Mouse (Mus musculus): ENCODE measurements around the gene Trub2. TPM values are rescaled to one million over a fixed set of nuclear protein-coding genes. Genes with fewer than 3 reads are reported as not detected.

The Trub2 gene
- polyA plus RNA-seq, 1 experiment from 2014 or later, result 43.1 TPM

GRCm38 (mm10) chr2:29735708-29736107 is 52.6 kb downstream of the Trub2 start:
- 92% methylated on average over 12 of the region's 12 CpGs for WGBS
- H3K4me3 ChIP-seq, result no peak overlapping the region
- DNase-seq (ENCODE audit: low spot score), result no peak
- H3K36me3 ChIP-seq, result peaks cover 91% of the 10 kb centered on the region
- no peak overlapping the region for H3K27ac ChIP-seq
- H3K9me3 ChIP-seq, result no peaks in the 10 kb centered on the region
- H3K27me3 ChIP-seq (ENCODE audit: insufficient read depth, poor library complexity, severe bottlenecking), result no peaks in the 10 kb centered on the region
- H3K4me1 ChIP-seq, result peaks cover 20% of the 10 kb centered on the region

DNA sequence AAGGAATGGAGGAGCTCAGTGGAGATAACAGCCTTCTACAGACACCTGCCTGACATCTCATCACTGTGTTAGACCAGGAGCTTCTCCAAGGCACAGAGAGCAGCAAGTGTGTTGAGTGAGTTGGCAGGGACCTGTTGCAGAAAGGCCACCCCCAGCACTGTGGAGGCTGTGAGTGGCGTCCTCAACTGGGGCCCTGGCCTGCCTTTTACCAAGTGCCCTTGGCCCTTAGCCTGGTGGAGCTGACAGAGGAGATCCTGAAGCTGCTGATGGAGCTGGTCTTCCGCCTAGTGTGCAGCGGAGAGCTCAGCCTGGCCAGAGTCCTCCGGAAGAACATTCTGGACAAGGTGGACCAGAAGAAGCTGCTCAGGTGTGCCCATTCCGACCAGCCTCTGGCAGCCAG is 55.0 kb downstream of the Trub2 start:
- no peak overlapping the region for H3K4me3 ChIP-seq
- no peak for DNase-seq (ENCODE audit: low spot score)
- no peaks in the 10 kb centered on the region for H3K9me3 ChIP-seq
- H3K27me3 ChIP-seq (ENCODE audit: insufficient read depth, poor library complexity, severe bottlenecking), result no peaks in the 10 kb centered on the region
- peaks cover 17% of the 10 kb centered on the region for H3K4me1 ChIP-seq
- peaks cover 93% of the 10 kb centered on the region for H3K36me3 ChIP-seq
- 91% methylated on average over 5 of the region's 5 CpGs for WGBS
- no peak overlapping the region for H3K27ac ChIP-seq

GRCm38 (mm10) chr2:29732559-29732958 is 55.7 kb downstream of the Trub2 start:
- WGBS, result 80% methylated on average over 10 of the region's 10 CpGs
- H3K9me3 ChIP-seq, result no peaks in the 10 kb centered on the region
- no peak overlapping the region for H3K4me3 ChIP-seq
- peaks cover 9% of the 10 kb centered on the region for H3K4me1 ChIP-seq
- peaks cover 93% of the 10 kb centered on the region for H3K36me3 ChIP-seq
- no peaks in the 10 kb centered on the region for H3K27me3 ChIP-seq (ENCODE audit: insufficient read depth, poor library complexity, severe bottlenecking)
- no peak for DNase-seq (ENCODE audit: low spot score)
- H3K27ac ChIP-seq, result no peak overlapping the region

DNA sequence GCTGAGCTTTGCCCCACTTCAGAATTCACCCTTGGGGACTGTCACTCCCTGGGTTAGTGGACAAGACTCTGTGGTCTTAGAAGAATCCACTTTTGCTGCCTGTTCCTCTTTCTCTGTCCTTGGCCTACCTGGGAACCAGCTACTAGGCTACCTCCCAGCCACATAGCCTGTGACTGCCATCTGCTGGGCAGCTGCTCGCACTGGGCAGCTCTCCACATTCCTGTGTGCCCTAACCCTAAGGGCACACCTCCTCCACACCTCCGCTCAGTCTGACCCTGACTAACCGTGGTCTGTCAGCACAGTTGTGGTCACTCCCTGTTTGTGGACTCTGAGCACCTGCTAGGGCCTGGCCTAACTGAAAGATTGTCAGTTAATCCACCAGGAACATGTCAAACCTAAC is 56.8 kb downstream of the Trub2 start:
- H3K27me3 ChIP-seq (ENCODE audit: insufficient read depth, poor library complexity, severe bottlenecking), result no peaks in the 10 kb centered on the region
- no peak for DNase-seq (ENCODE audit: low spot score)
- no peaks in the 10 kb centered on the region for H3K9me3 ChIP-seq
- H3K4me3 ChIP-seq, result no peak overlapping the region
- 60% methylated on average over 3 of the region's 3 CpGs for WGBS
- peaks cover 93% of the 10 kb centered on the region for H3K36me3 ChIP-seq
- no peak overlapping the region for H3K27ac ChIP-seq
- no peaks in the 10 kb centered on the region for H3K4me1 ChIP-seq

GRCm38 (mm10) chr2:29729500-29729899 is 58.8 kb downstream of the Trub2 start:
- Histone ChIP-seq H3K27ac (no peak overlapping the region), H3K9me3 (no peaks in the 10 kb centered on the region), H3K27me3 (ENCODE audit: insufficient read depth, poor library complexity, severe bottlenecking) (no peaks in the 10 kb centered on the region), H3K4me3 (no peak overlapping the region), H3K4me1 (no peaks in the 10 kb centered on the region), H3K36me3 (peaks cover 93% of the 10 kb centered on the region)
- WGBS, result 62% methylated on average over 2 of the region's 2 CpGs
- no peak for DNase-seq (ENCODE audit: low spot score)

- DNase-seq (ENCODE audit: low spot score), result no peak
- Histone ChIP-seq H3K36me3 (peaks cover 89% of the 10 kb centered on the region), H3K27me3 (ENCODE audit: insufficient read depth, poor library complexity, severe bottlenecking) (no peaks in the 10 kb centered on the region), H3K4me1 (peaks cover 26% of the 10 kb centered on the region), H3K9me3 (no peaks in the 10 kb centered on the region), H3K27ac (no peak overlapping the region), H3K4me3 (no peak overlapping the region)
- WGBS, result 62% methylated on average over 5 of the region's 5 CpGs
Measured at GRCm38 (mm10) chr2:29724664-29725365, 63.5 kb downstream of the Trub2 start.

DNA sequence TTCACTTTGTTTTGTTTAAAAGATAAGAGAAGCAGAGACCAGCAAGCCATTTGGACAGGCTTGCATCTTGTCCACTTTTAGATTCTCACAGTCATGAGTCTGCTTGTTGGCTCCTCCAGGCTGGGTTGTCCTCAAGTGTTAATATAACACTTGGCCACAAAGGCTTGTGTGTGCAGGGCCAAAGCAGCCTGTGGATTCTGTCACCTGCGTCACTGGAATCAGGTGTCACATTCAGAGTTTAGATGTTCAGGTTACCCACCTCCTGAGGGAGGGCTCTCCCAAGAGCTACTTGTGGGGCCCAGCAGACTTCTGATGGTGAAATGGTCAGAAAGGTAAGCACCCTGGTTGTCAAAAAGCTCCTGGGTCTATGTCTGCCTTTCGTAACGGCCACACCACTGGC is 65.2 kb downstream of the Trub2 start:
- Histone ChIP-seq H3K4me3 (no peak overlapping the region), H3K36me3 (peaks cover 85% of the 10 kb centered on the region), H3K27me3 (ENCODE audit: insufficient read depth, poor library complexity, severe bottlenecking) (no peaks in the 10 kb centered on the region), H3K9me3 (no peaks in the 10 kb centered on the region), H3K4me1 (peaks cover 28% of the 10 kb centered on the region), H3K27ac (peak overlapping the region; percentile 56; the same call in 1 of the 2 replicates)
- WGBS, result 71% methylated on average over 3 of the region's 3 CpGs
- DNase-seq (ENCODE audit: low spot score), result no peak

DNA sequence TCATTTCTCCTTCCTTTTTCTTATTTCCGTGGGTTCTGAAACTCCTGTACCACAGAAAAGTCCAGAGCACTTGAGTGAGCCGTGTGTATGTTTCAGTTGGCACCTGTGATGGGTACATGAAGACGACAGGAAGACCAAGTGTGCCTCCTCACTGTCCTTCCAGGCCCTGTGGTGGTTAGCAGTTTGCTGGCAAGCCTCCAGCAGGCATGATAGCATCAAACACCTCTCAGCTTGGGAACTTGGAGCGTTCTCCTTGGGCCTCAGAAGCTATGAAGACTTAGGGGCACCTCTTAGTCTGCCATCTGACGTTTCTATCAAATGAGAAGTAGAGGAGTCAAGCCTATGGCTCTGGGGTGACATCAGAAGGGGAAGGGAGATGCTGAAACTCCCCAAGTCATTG is 69.7 kb downstream of the Trub2 start:
- Histone ChIP-seq H3K27me3 (ENCODE audit: insufficient read depth, poor library complexity, severe bottlenecking) (no peaks in the 10 kb centered on the region), H3K36me3 (peaks cover 56% of the 10 kb centered on the region), H3K9me3 (no peaks in the 10 kb centered on the region), H3K4me3 (no peak overlapping the region), H3K27ac (peak overlapping the region; percentile 4; the same call in 1 of the 2 replicates), H3K4me1 (peaks cover 66% of the 10 kb centered on the region)
- WGBS, result 84% methylated on average over 5 of the region's 5 CpGs
- no peak for DNase-seq (ENCODE audit: low spot score)

DNA sequence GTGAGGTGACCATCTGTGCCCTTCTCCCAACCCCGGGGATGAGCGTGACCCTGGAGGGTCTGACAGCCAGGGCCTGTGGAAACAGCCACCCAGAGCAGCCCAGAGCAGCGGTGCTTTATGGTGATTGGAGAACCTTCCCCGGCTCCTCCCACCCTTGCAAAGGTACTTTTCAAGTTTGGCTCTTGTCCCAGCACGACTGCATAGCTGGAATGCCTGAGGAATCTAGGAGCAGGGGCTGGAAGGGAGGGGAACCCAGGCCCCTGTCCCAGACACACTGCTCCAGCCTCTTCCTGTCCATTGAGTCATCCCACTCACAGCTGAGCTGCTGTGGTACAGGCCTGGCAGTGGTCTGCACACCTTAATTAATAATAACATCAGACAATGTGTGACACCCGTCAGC is 71.6 kb downstream of the Trub2 start:
- H3K27ac ChIP-seq, result peak overlapping the region; percentile 73
- H3K9me3 ChIP-seq, result no peaks in the 10 kb centered on the region
- peaks cover 39% of the 10 kb centered on the region for H3K36me3 ChIP-seq
- no peaks in the 10 kb centered on the region for H3K27me3 ChIP-seq (ENCODE audit: insufficient read depth, poor library complexity, severe bottlenecking)
- WGBS, result 15% methylated on average over 6 of the region's 6 CpGs
- H3K4me1 ChIP-seq, result peaks cover 63% of the 10 kb centered on the region
- H3K4me3 ChIP-seq, result peak overlapping the region; percentile 27
- DNase-seq (ENCODE audit: low spot score), result peak; percentile 90

GRCm38 (mm10) chr2:29716143-29716542 is 72.2 kb downstream of the Trub2 start:
- Histone ChIP-seq H3K4me3 (peak overlapping the region; percentile 27), H3K27me3 (ENCODE audit: insufficient read depth, poor library complexity, severe bottlenecking) (no peaks in the 10 kb centered on the region), H3K27ac (peak overlapping the region; percentile 73), H3K4me1 (peaks cover 67% of the 10 kb centered on the region), H3K9me3 (no peaks in the 10 kb centered on the region), H3K36me3 (peaks cover 39% of the 10 kb centered on the region)
- 16% methylated on average over 7 of the region's 7 CpGs for WGBS
- no peak for DNase-seq (ENCODE audit: low spot score)

DNA sequence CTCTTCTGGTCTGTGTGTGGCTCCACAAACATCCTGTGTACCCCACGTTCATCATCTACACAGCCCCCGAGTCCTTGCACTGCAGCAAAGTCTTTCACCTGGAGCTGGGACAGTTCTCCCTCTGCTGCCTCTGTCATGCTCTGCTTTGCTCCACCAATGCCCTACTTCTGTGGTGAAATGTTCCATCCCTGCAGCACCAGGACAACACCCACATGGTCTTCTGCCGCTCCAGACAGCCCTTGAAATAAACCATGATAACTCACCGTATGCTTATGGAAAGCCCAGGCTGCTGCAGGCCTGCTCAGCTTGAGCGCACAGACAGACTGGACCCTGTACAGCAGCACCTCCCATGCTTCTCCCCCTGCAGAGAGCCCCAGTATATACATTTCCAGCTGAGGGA is 74.2 kb downstream of the Trub2 start:
- DNase-seq (ENCODE audit: low spot score), result no peak
- H3K27ac ChIP-seq, result peak overlapping the region; percentile 73; the same call in 1 of the 2 replicates
- no peak overlapping the region for H3K4me3 ChIP-seq
- 77% methylated on average over 5 of the region's 5 CpGs for WGBS
- H3K4me1 ChIP-seq, result peaks cover 52% of the 10 kb centered on the region
- H3K9me3 ChIP-seq, result no peaks in the 10 kb centered on the region
- peaks cover 36% of the 10 kb centered on the region for H3K36me3 ChIP-seq
- no peaks in the 10 kb centered on the region for H3K27me3 ChIP-seq (ENCODE audit: insufficient read depth, poor library complexity, severe bottlenecking)

GRCm38 (mm10) chr2:29713501-29713900 is 74.8 kb downstream of the Trub2 start:
- Histone ChIP-seq H3K27ac (no peak overlapping the region), H3K27me3 (ENCODE audit: insufficient read depth, poor library complexity, severe bottlenecking) (no peaks in the 10 kb centered on the region), H3K4me3 (no peak overlapping the region), H3K4me1 (peaks cover 52% of the 10 kb centered on the region), H3K9me3 (no peaks in the 10 kb centered on the region), H3K36me3 (peaks cover 36% of the 10 kb centered on the region)
- no peak for DNase-seq (ENCODE audit: low spot score)
- WGBS, result 98% methylated on average over 2 of the region's 2 CpGs

DNA sequence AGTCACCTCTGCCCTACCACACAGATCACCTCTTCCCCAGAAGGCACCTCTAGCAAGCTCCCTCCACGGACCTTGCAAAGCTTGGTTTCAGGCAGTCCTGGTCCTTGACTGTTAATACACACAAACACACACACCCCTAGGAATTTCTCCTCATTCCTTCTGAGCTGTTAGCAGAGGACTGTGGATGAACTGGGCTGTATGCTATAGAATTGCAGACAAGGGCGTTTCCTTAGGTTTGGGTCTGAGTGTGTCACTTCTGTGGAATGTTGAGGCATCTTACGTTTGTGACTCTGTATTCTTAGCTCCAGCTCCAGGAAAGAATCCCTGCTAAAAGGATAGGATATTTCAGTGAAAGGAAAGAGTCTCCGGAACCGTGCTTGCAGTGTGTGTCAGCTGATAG is 76.4 kb downstream of the Trub2 start:
- 68% methylated on average over 5 of the region's 5 CpGs for WGBS
- Histone ChIP-seq H3K4me1 (peaks cover 44% of the 10 kb centered on the region), H3K27me3 (ENCODE audit: insufficient read depth, poor library complexity, severe bottlenecking) (no peaks in the 10 kb centered on the region), H3K27ac (no peak overlapping the region), H3K36me3 (peaks cover 49% of the 10 kb centered on the region), H3K9me3 (no peaks in the 10 kb centered on the region), H3K4me3 (no peak overlapping the region)
- DNase-seq (ENCODE audit: low spot score), result no peak
